Mouse (Mus musculus) lung, postnatal 4 days (tissue): ENCODE measurements around the gene Dsn1.

ENCODE experiments used
- DNase-seq, 2 experiments: peaks; one replicate each; pipeline ENCODE4 v3.0.0; 2021

The Dsn1 gene

GRCm38 (mm10) chr2:156963891-156964290 lies 43.1 kb downstream of the Dsn1 start:
- DNase-seq: no peak

GRCm38 (mm10) chr2:156958496-156959252 lies 48.3 kb downstream of the Dsn1 start:
- DNase-seq: no peak

DNA sequence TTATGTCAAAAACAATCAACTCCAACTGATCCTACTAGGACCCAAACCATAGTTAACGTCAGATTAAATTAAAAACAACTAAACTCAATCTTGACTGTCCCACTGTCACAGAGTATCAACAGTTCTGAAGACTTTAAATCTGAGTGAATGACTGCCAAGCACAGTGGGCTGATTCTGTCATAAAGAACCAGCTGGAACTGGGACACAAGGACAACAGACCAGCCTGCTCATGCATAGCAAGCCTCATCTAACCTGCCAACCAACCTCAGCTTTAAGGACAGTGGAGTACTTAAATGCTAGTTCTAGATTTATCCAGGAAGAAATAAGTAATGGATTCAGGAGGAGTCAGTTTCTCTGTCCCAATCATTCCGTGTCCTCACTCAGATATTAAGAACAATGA lies 49.9 kb downstream of the Dsn1 start:
- DNase-seq: no peak

GRCm38 (mm10) chr2:156956306-156956705 lies 50.6 kb downstream of the Dsn1 start:
- no peak for DNase-seq

GRCm38 (mm10) chr2:156954463-156954862 lies 52.5 kb downstream of the Dsn1 start:
- DNase-seq: no peak

GRCm38 (mm10) chr2:156951301-156952094 lies 55.5 kb downstream of the Dsn1 start:
- DNase-seq: no peak

DNA sequence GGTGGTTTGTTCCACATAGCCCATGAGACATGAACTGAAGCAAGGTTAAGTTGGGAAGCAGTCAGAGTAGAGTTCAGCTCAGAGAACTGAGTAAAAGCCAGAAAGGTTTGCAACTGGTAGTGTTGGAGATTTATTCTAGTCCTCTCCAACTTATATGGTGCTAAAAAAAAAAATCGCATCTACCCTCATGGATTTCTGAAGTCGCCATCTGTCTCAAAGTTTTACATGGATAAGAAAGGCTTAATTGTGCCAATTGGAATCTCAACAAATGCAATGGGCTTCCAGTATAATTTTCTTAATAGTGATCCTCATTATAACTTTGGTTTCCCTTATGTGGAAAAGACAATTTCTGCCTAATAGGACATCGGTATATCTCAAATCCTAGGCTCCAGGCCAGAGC lies 56.1 kb downstream of the Dsn1 start:
- DNase-seq: no peak
